Mouse (Mus musculus): Measurements from ENCODE around the gene Cfap46.

GRCm38 (mm10) chr7:139705081-139705480 is 21.5 kb upstream of the Cfap46 start:
- TF ChIP-seq CTCF (IDR thresholded peaks at IDR 0.05) (no peak), EP300 (IDR thresholded peaks at IDR 0.05) (no peak)

Measured in lung, postnatal 0 days (tissue).